ENCODE assay signal across 7 mouse cellular contexts in the genomic region with DNA sequence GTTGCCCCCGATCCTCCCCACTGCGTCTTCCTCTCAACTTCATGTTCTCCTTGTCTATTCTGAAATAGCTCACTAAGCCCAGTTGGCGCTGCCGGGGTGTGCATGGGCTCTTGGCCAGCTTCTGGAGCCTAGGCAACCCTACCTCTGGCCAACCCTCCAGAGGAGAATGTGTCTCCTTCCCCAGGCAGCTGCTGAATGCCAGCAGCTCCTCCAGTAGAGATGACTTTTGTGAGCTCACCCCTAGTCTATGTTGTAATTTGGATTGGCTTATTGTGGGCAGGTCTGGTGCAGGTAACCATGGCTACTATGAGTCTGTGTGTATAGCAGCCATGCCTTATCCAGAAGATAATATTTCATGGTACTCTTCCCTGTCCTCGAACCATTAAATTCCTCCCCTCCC.
A peak's percentile ranks its signal among the peaks of the same experiment; 100 is the strongest.
DNase-seq lines count a peak whose midpoint lies in the region; ATAC-seq lines count a peak whose summit lies in the region.

No protein-coding gene starts in this region.

- no peak overlapping the region for H3K4me3 ChIP-seq in liver, embryonic 12.5 days
- no peak overlapping the region for H3K4me3 ChIP-seq in liver, embryonic 11.5 days (ENCODE audit: low read depth, low read length)
- no peak overlapping the region for H3K4me3 ChIP-seq in lung, embryonic 16.5 days (ENCODE audit: low read length)
- H3K4me3 ChIP-seq in kidney, embryonic 16.5 days (ENCODE audit: low read length) = no peak overlapping the region

- DNase-seq in liver, embryonic 11.5 days (ENCODE audit: low spot score) = no peak
- peak; percentile 63 for DNase-seq in heart, postnatal 36 days
- DNase-seq in urinary bladder, postnatal 10 days (ENCODE audit: low spot score) = peak; percentile 54

- H3K9ac ChIP-seq in liver, embryonic 12.5 days = no peak overlapping the region
- no peak overlapping the region for H3K9ac ChIP-seq in liver, embryonic 11.5 days (ENCODE audit: low read depth, low read length)
- no peak overlapping the region for H3K9ac ChIP-seq in lung, embryonic 16.5 days (ENCODE audit: low read length)
- no peak overlapping the region for H3K9ac ChIP-seq in kidney, embryonic 16.5 days (replicated peaks; ENCODE audit: low read length)

- WGBS in liver, embryonic 12.5 days (ENCODE audit: insufficient replicate concordance) = 72% methylated on average over 5 of the region's 5 CpGs
- 88% methylated on average over 5 of the region's 5 CpGs for WGBS in liver, embryonic 11.5 days
- 68% methylated on average over 5 of the region's 5 CpGs for WGBS in lung, embryonic 16.5 days
- 80% methylated on average over 5 of the region's 5 CpGs for WGBS in kidney, embryonic 16.5 days

- H3K36me3 ChIP-seq in liver, embryonic 12.5 days = peaks cover 31% of the 10 kb centered on the region; the same call in 1 of the 2 replicates
- H3K36me3 ChIP-seq in liver, embryonic 11.5 days (ENCODE audit: control insufficient read depth, insufficient read depth, low read length) = no peaks in the 10 kb centered on the region; the same call in 1 of the 2 replicates
- H3K36me3 ChIP-seq in lung, embryonic 16.5 days (ENCODE audit: control insufficient read depth, insufficient read depth, low read length) = peaks cover 5% of the 10 kb centered on the region; the same call in 1 of the 2 replicates
- peaks cover 28% of the 10 kb centered on the region for H3K36me3 ChIP-seq in kidney, embryonic 16.5 days (ENCODE audit: insufficient read depth, low read length)

- H3K9me3 ChIP-seq in liver, embryonic 12.5 days (replicated peaks) = no peaks in the 10 kb centered on the region
- no peaks in the 10 kb centered on the region for H3K9me3 ChIP-seq in liver, embryonic 11.5 days (ENCODE audit: control insufficient read depth, low read length)
- H3K9me3 ChIP-seq in lung, embryonic 16.5 days (ENCODE audit: control insufficient read depth, low read length) = no peaks in the 10 kb centered on the region
- 0 out of 2 replicates have a peak, but pooled peaks cover 4% of the 10 kb centered on the region for H3K9me3 ChIP-seq in kidney, embryonic 16.5 days (ENCODE audit: low read length)

- no peak overlapping the region for H3K27ac ChIP-seq in liver, embryonic 12.5 days
- H3K27ac ChIP-seq in liver, embryonic 11.5 days (ENCODE audit: low read depth, low read length) = no peak overlapping the region
- no peak overlapping the region for H3K27ac ChIP-seq in lung, embryonic 16.5 days (ENCODE audit: low read length)
- H3K27ac ChIP-seq in kidney, embryonic 16.5 days (ENCODE audit: low read length) = no peak overlapping the region

- no peaks in the 10 kb centered on the region for H3K4me1 ChIP-seq in liver, embryonic 12.5 days
- no peaks in the 10 kb centered on the region for H3K4me1 ChIP-seq in liver, embryonic 11.5 days (replicated peaks; ENCODE audit: control insufficient read depth, insufficient read depth, low read length)
- peaks cover 19% of the 10 kb centered on the region for H3K4me1 ChIP-seq in lung, embryonic 16.5 days (replicated peaks; ENCODE audit: control insufficient read depth, insufficient read depth, low read length)
- H3K4me1 ChIP-seq in kidney, embryonic 16.5 days (ENCODE audit: insufficient read depth, low read length) = 0 out of 2 replicates have a peak, but pooled peaks cover 5% of the 10 kb centered on the region

- intact Hi-C loops in heart, postnatal 36 days (cut with DNase I) = no loop called here

- H3K4me2 ChIP-seq in liver, embryonic 12.5 days = no peak overlapping the region
- H3K4me2 ChIP-seq in liver, embryonic 11.5 days = no peak overlapping the region
- H3K4me2 ChIP-seq in lung, embryonic 16.5 days (ENCODE audit: low read depth, low read length) = no peak overlapping the region
- no peak overlapping the region for H3K4me2 ChIP-seq in kidney, embryonic 16.5 days (replicated peaks; ENCODE audit: low read depth, low read length)

- no peaks in the 10 kb centered on the region for H3K27me3 ChIP-seq in liver, embryonic 12.5 days (replicated peaks)
- no peaks in the 10 kb centered on the region for H3K27me3 ChIP-seq in liver, embryonic 11.5 days (replicated peaks; ENCODE audit: control insufficient read depth, insufficient read depth, low read length)
- no peaks in the 10 kb centered on the region for H3K27me3 ChIP-seq in lung, embryonic 16.5 days (ENCODE audit: control insufficient read depth, insufficient read depth, low read depth, low read length)
- no peaks in the 10 kb centered on the region for H3K27me3 ChIP-seq in kidney, embryonic 16.5 days (ENCODE audit: insufficient read depth, low read length)

- ATAC-seq in liver, embryonic 12.5 days = peak; percentile 30; the same call in 1 of the 2 replicates
- ATAC-seq in liver, embryonic 11.5 days (replicated peaks; ENCODE audit: low FRiP score) = no peak
- peak; percentile 55 for ATAC-seq in frontal cortex, adult (ENCODE audit: low TSS enrichment)
- peak; percentile 34; the same call in 1 of the 2 replicates for ATAC-seq in lung, embryonic 16.5 days (ENCODE audit: low read depth)
- ATAC-seq in kidney, embryonic 16.5 days (ENCODE audit: low FRiP score, low TSS enrichment) = no peak; the same call in 1 of the 2 replicates

Comparison
In these comparisons a context has a peak if more than half of its experiments do, and no peak if none do; other contexts are left out.
1. ATAC-seq: peak in liver, embryonic 12.5 days (single experiment), frontal cortex, adult (single experiment) and lung, embryonic 16.5 days (single experiment); none in liver, embryonic 11.5 days (single experiment) and kidney, embryonic 16.5 days (single experiment).